Mouse (Mus musculus) embryonic facial prominence, embryonic 12.5 days (tissue): Measurements from ENCODE around the gene Ung. TPM values are rescaled to one million over a fixed set of nuclear protein-coding genes. Genes with fewer than 3 reads are reported as not detected.
A peak's percentile ranks its signal among the peaks of the same experiment; 100 is the strongest.

Experiments used
- ATAC-seq: fragments of 200-750 bp; cut with Nextera tagmentation; 2 replicates; pipeline ENCODE4 v1.8.0; 2017; ENCODE audit not compliant: insufficient number of reproducible peaks, insufficient read depth, low FRiP score, low TSS enrichment
- H3K27ac ChIP-seq: fragments of 300-500 bp; sonication (generic); 2 replicates; pipeline ENCODE4 v1.5.1; 2016; ENCODE audit warnings: mild to moderate bottlenecking
- H3K27me3 ChIP-seq: fragments of 300-500 bp; sonication (generic); 2 replicates; pipeline ENCODE4 v1.6.1; 2016; ENCODE audit warnings: mild to moderate bottlenecking, moderate library complexity
- H3K36me3 ChIP-seq: fragments of 300-500 bp; sonication (generic); 2 replicates; pipeline ENCODE4 v1.6.1; 2016; ENCODE audit warnings: mild to moderate bottlenecking
- H3K4me1 ChIP-seq: fragments of 300-500 bp; sonication (generic); 2 replicates; pipeline ENCODE4 v1.6.1; 2016
- H3K4me2 ChIP-seq: fragments of 300-500 bp; sonication (generic); replicated peaks from 2 replicates; pipeline ENCODE4 v1.6.1; 2016; ENCODE audit warnings: mild to moderate bottlenecking, moderate library complexity
- H3K4me3 ChIP-seq: fragments of 300-500 bp; sonication (generic); 2 replicates; pipeline ENCODE4 v1.5.1; 2016; ENCODE audit warnings: mild to moderate bottlenecking
- H3K9ac ChIP-seq: fragments of 300-500 bp; sonication (generic); 2 replicates; pipeline ENCODE4 v1.6.1; 2016; ENCODE audit warnings: mild to moderate bottlenecking, moderate library complexity
- H3K9me3 ChIP-seq: fragments of 300-500 bp; sonication (generic); 2 replicates; pipeline ENCODE4 v1.6.1; 2016; ENCODE audit warnings: mild to moderate bottlenecking, moderate library complexity
- WGBS: fragments of 180-500 bp; shearing (Covaris S2); methylation state at CpG from one replicate; pipeline ENCODE4 v1.1.7; 2016; 5-methylcytosine and 5-hydroxymethylcytosine counted together
- polyA plus RNA-seq: library from polyadenylated mRNA; unstranded; fragments of >200 nt; fragmentation: Nextera tagmentation; extraction: Ambion mirVana; gene quantifications from 2 replicates; pipeline ENCODE4 v1.2.1, GENCODE M21; 2016

The Ung gene
- 54.2 and 54.5 TPM in 2 replicates for polyA plus RNA-seq

DNA sequence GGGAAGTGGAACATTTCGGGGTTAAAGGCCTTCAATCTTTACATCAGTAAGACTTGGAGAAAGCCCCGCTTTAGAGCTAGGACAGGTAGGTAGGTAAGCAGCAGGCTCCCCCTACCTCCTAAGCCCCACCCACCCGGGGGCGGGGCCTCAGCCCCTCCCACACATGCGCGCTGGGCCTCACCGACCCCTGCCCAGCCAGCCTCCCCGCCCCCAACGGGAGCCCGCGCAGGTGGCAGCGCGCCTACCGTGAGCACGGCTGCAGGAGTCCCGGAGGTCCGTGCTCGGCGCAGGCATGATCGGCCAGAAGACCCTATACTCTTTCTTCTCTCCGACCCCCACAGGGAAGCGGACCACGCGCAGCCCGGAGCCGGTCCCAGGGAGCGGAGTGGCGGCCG, at the start of gene Ung:
Ung (plus strand) TSS at position 176 of the 395 bp plus-strand sequence.
- Histone ChIP-seq H3K4me1 (peaks cover 30% of the 10 kb centered on the region), H3K4me2 (peak within 1 kb of the TSS; percentile 92), H3K36me3 (peaks cover 9% of the 10 kb centered on the region; the same call in 1 of the 2 replicates), H3K9me3 (no peaks in the 10 kb centered on the region), H3K27me3 (no peaks in the 10 kb centered on the region), H3K9ac (peak within 1 kb of the TSS; percentile 66), H3K4me3 (peak within 1 kb of the TSS; percentile 76), H3K27ac (peak within 1 kb of the TSS; percentile 73)
- under 1% methylated on average over 24 of the region's 29 CpGs for WGBS
- peak; percentile 6; the same call in 1 of the 2 replicates for ATAC-seq

DNA sequence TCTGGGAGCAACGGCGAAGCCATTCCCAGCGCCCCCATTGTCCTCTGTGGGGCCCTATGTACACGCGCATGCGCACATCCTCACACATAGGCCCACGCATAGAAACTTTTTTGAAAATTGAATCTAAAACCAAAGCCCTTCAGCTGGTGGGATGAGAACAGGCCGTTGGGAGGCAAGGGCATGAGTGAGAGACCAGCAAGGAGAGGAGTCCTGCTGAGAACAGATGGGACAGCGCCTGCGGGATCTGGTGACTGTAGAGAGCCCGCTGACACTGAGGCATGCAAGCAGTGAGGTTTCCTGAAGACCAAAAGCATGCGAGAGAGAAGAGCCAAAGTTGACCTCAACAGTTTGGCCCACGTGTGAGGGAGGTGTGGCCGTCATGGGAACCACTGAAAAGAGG, 44.7 kb upstream of the Ung start:
- no peak overlapping the region for H3K9ac ChIP-seq
- WGBS: 81% methylated on average over 14 of the region's 14 CpGs

DNA sequence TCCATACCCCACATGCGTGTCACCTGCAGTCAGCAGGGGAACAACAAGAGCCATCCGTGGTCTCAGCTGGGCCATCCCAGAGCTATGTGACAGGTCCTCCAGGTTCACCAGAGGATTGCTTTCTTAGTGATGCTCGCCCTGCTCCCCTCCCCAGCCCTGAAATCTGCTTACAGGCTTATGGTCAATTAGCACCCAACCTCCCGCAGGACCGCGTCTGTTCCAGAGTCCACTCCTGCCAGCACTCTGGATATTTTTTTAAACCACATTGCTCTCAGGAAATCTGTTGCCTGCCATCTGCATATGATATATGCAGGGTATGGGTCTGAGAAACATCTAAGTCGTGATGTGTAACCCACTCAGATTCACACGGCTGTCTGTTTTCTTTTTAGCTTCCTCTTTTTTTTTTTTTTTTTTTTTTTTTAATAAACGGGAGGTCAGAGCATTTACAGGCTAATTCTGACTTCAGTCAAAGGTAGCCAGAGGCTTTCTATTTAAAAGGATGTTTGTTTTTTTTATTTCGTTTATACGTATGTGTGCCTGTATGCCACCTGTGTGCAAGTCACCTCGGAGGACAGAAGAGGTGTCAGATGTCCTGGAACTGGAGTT, 42.2 kb upstream of the Ung start:
- Histone ChIP-seq H3K9me3 (no peaks in the 10 kb centered on the region), H3K4me1 (peaks cover 4% of the 10 kb centered on the region; the same call in 1 of the 2 replicates), H3K9ac (no peak overlapping the region), H3K4me3 (no peak overlapping the region), H3K36me3 (no peaks in the 10 kb centered on the region), H3K27ac (no peak overlapping the region), H3K27me3 (0 out of 2 replicates have a peak, but pooled peaks cover 3% of the 10 kb centered on the region), H3K4me2 (no peak overlapping the region)
- ATAC-seq: no peak
- WGBS: 67% methylated on average over 12 of the region's 12 CpGs

More for the DNA sequence above, 44.7 kb upstream of the Ung start:
- H3K4me1 ChIP-seq: no peaks in the 10 kb centered on the region
- no peak for ATAC-seq
- no peak overlapping the region for H3K4me2 ChIP-seq
- no peaks in the 10 kb centered on the region for H3K9me3 ChIP-seq
- H3K27me3 ChIP-seq: no peaks in the 10 kb centered on the region
- no peaks in the 10 kb centered on the region for H3K36me3 ChIP-seq
- no peak overlapping the region for H3K27ac ChIP-seq
- no peak overlapping the region for H3K4me3 ChIP-seq

DNA sequence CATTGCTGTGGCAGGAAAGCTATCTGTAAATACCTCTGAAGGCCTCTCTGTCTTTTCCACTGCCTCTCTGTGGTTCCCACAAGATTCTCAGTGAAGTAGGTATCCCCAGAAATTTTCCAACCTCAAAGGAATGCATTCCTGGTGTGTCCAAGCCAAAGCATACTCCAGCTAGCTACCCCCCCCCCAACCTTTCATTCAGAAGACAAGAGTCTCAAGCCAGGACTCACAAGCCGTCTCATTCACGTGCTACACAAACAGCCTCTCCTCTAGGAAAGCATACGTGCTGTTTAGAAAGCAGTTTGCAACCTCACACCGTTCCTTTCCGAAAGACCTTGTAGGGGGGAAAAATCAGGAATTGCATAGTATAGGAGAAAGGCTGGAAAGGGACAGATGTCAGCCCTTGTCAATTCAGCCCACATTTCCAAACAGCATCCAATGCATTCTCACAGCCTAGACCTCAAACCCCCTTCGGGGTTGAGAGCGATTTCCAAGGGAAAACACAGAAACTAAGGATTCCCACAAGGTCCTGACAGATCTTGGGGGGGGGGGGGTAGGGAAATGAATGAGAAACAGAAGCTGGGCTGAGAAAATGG, 39.7 kb upstream of the Ung start:
- Histone ChIP-seq H3K9ac (no peak overlapping the region), H3K4me3 (peak overlapping the region; percentile 30), H3K27ac (no peak overlapping the region), H3K36me3 (no peaks in the 10 kb centered on the region), H3K4me2 (peak overlapping the region; percentile 57), H3K9me3 (no peaks in the 10 kb centered on the region), H3K27me3 (0 out of 2 replicates have a peak, but pooled peaks cover 3% of the 10 kb centered on the region), H3K4me1 (peaks cover 4% of the 10 kb centered on the region; the same call in 1 of the 2 replicates)
- ATAC-seq: no peak
- WGBS: 20% methylated on average over 7 of the region's 7 CpGs

DNA sequence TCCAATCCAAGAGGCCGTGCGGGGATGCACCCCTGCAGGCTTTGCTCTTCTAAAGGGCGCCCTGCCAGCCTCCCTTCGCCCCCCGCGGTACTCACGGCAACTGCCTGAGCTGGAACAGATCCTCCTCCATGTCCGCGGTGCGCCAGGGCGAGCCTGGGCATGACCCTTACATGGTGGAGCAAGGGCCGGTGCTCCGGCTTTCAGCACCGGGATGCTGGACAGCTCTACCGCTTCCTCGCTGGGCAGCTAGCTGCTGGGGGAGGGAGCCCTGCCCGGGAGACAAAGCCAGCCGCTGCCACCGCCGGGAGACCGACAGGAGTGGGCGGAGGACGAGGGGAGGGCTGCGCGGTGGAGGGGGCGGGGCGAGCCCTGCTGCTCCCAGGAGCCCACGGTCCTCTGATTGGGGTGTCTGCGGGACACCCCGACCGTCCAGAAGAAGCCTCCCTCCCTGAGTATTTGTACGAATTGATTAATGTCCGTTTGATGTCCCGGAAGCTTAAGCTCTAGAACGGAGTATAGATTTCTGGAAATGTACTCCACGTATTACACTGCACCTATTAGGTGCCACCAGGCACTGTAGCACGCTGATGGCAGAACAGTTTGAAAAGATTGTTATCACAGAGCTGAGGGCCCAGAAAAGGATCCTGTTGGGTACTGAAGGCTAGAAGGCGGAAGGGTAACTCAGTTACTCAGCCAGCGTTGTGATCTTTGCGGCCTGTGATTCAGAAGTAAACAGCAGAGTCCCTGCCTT, 39.0 kb upstream of the Ung start, which contains the start of gene Svop:
Svop (minus strand) TSS at position 514 of the 751 bp plus-strand sequence.
- WGBS: 2% methylated on average over 40 of the region's 40 CpGs
- 0 out of 2 replicates have a peak, but pooled peaks have one; percentile 41 for ATAC-seq
- Histone ChIP-seq H3K36me3 (no peaks in the 10 kb centered on the region), H3K9ac (peak within 1 kb of the TSS; percentile 20; the same call in 1 of the 2 replicates), H3K27me3 (0 out of 2 replicates have a peak, but pooled peaks cover 3% of the 10 kb centered on the region), H3K4me2 (peak within 1 kb of the TSS; percentile 57), H3K4me3 (peak within 1 kb of the TSS; percentile 30), H3K4me1 (peaks cover 4% of the 10 kb centered on the region; the same call in 1 of the 2 replicates), H3K9me3 (no peaks in the 10 kb centered on the region), H3K27ac (no peak within 1 kb of the TSS)

DNA sequence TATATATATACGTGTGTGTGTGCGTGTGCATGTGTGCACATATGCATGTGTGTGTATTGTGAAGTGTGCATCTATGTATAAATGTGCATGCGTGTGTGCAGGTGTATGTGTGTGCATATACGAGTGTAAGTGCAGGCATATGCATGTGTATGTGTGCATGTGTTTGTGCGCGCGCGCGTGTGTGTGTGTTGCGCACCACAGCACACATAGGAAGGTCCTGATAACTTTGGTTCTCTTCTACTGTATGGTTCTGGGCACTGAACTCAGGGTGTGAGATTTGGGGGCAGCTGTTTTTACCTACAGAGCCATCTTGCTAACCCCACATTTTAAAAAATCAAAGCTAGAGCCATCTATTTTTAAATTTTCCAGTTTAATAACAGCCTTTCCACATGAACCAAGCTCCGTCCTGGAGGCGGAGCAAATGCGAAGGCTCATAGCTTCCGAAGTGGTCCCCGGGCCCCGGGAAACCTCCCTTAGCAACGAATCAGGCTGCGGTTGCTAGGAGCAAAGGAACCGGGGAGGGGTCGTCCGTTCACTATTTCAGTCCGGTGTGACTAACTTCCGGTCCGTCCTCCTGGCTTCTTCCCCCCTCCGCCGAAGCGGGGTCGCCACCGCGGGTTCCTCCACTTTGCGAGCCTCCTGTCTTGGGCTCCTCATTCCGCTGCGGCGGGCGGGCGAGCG, 30.3 kb upstream of the Ung start:
- Histone ChIP-seq H3K36me3 (peaks cover 16% of the 10 kb centered on the region), H3K27me3 (no peaks in the 10 kb centered on the region), H3K4me2 (peak overlapping the region; percentile 99), H3K9ac (peak overlapping the region; percentile 95), H3K4me1 (peaks cover 15% of the 10 kb centered on the region), H3K9me3 (no peaks in the 10 kb centered on the region), H3K4me3 (peak overlapping the region; percentile 96), H3K27ac (peak overlapping the region; percentile 63)
- peak; percentile 86 for ATAC-seq
- 8% methylated on average over 37 of the region's 37 CpGs for WGBS

DNA sequence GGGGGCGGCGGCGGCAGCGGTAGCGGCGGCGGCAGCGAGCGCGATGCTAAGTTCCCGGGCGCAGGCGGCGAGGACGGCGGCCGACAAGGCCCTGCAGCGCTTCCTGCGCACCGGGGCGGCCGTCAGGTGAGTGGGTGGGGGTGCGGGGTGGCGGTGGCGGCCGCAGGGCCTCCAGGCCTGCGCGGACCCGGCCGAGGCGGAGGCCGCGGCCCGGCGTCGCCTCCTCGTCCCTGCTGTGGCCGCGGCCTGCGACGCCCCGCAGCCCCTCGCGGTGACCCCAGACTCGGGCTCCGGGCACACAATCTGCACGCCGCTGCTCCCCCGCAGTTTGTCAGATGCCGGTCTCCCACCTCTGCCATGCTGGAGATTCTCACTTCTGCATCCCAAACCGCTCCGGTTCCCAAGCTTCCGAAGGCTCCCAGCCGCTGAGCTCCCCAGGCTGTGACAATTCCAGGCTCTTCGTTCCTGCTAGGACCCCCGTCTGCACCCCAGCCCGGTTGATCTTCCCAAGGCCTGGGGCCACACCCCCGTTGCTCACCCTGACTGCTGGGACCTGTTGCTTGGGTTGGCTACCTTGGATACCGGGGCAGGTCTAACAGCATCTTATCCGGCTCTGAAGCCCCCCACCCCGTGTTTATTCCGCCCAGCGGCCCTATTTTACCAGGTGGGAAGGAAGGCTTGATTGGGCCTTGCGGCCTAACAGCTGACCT, 29.6 kb upstream of the Ung start:
- WGBS: 3% methylated on average over 43 of the region's 64 CpGs
- Histone ChIP-seq H3K4me2 (peak overlapping the region; percentile 99), H3K4me3 (peak overlapping the region; percentile 96), H3K9ac (peak overlapping the region; percentile 95), H3K27ac (peak overlapping the region; percentile 63; the same call in 1 of the 2 replicates), H3K27me3 (no peaks in the 10 kb centered on the region), H3K9me3 (no peaks in the 10 kb centered on the region), H3K4me1 (peaks cover 15% of the 10 kb centered on the region), H3K36me3 (peaks cover 20% of the 10 kb centered on the region)
- ATAC-seq: no peak

DNA sequence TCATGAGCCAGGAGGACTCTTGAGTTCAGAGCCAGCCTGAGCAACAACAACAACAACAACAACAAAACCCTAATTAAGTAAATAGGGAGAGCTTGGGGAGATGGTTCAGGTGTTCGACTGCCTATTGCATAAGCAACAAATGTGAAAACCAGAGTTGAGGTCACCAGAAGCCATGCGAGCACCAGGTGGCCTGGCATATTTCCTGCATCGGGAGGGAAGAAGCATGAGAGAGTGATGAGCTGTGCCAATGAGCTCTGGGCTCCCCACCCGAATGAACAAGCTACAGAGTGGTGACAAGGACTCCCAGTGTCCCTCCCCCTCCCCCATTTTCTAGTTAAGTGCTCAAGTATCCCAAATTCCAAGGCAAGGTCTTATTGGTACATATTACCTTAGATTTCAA, 28.3 kb upstream of the Ung start:
- 82% methylated on average over 4 of the region's 4 CpGs for WGBS
- ATAC-seq: no peak
- H3K4me2 ChIP-seq: no peak overlapping the region
- no peak overlapping the region for H3K4me3 ChIP-seq
- H3K27me3 ChIP-seq: no peaks in the 10 kb centered on the region
- no peak overlapping the region for H3K9ac ChIP-seq
- H3K36me3 ChIP-seq: peaks cover 34% of the 10 kb centered on the region
- H3K4me1 ChIP-seq: peaks cover 15% of the 10 kb centered on the region
- no peaks in the 10 kb centered on the region for H3K9me3 ChIP-seq
- no peak overlapping the region for H3K27ac ChIP-seq

DNA sequence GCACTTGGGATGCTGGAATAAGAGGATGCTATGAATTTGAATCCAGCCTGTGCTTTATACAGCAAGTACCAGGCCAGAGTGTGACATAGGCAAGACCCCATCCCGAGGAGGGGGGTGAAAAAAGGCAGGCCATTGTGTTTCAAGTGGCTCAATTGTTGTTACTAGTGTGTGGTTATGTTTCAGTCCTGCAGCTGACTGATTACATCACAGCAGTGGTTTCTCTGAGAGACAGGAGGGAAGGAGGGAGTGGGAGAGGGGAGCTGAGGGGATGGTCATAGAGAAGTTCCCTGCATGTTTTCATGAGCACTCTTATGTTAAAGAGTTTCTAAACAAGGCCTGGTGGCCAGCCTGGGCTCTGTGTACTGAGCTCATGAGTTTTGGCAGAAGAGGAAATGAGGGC, 27.4 kb upstream of the Ung start:
- Histone ChIP-seq H3K36me3 (peaks cover 36% of the 10 kb centered on the region), H3K27ac (no peak overlapping the region), H3K4me2 (no peak overlapping the region), H3K4me1 (peaks cover 15% of the 10 kb centered on the region), H3K9ac (no peak overlapping the region), H3K27me3 (no peaks in the 10 kb centered on the region), H3K4me3 (no peak overlapping the region), H3K9me3 (no peaks in the 10 kb centered on the region)
- WGBS: 86% methylated on average over 1 of the region's 1 CpGs
- ATAC-seq: no peak

DNA sequence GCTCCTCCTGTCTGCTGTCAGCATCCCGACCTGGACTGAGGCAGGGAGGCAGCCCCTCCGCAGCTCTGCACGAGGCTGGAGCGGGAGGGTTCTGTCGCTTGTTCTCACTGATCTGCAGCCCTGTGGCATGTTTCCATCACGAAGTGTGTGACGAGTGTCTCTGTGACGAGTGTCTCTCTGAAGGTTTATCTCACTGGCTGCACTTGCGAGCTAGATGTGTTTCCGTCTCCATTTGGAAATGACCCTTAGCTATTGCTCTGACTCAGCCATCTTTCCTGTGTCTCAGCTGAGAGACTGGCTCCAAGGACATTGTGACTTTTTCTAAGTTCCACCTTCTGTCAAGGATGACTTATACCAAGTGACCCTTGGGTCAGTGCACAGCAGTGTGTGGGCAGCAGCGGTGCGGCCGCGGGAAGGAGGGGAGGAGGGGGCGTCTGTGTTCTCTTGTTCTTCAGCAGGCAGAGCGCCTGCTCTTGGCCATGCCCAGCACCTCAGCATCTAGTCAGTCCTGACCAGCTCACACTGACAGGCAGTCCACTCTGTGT, 23.7 kb upstream of the Ung start:
- Histone ChIP-seq H3K27ac (no peak overlapping the region), H3K27me3 (no peaks in the 10 kb centered on the region), H3K4me1 (peaks cover 4% of the 10 kb centered on the region; the same call in 1 of the 2 replicates), H3K4me3 (no peak overlapping the region), H3K36me3 (peaks cover 72% of the 10 kb centered on the region), H3K9me3 (no peaks in the 10 kb centered on the region), H3K9ac (no peak overlapping the region), H3K4me2 (no peak overlapping the region)
- ATAC-seq: no peak
- WGBS: 86% methylated on average over 16 of the region's 16 CpGs
